Mouse (Mus musculus) limb, embryonic 14.5 days (tissue): Measurements from ENCODE around the gene Adamts3. TPM values are rescaled to one million over a fixed set of nuclear protein-coding genes. Genes with fewer than 3 reads are reported as not detected.
A peak's percentile ranks its signal among the peaks of the same experiment; 100 is the strongest.

Experiments
- ATAC-seq: fragments of 200-750 bp; cut with Nextera tagmentation; 2 replicates; pipeline ENCODE4 v1.8.0; 2017; ENCODE audit warnings: low read depth, moderate number of reproducible peaks, moderate TSS enrichment; ENCODE audit not compliant: low FRiP score
- DNase-seq: peaks from one replicate; pipeline ENCODE4 v3.0.0-alpha.2; 2015; ENCODE audit warnings: low spot score
- H3K27ac ChIP-seq: fragments of 300-500 bp; sonication (generic); replicated peaks from 2 replicates; pipeline ENCODE4 v1.5.1; 2014; ENCODE audit warnings: low read depth, mild to moderate bottlenecking, low read length, moderate library complexity, mixed read lengths
- H3K27me3 ChIP-seq: fragments of 300-500 bp; sonication (generic); 2 replicates; pipeline ENCODE4 v1.6.1; 2014; ENCODE audit warnings: low read length, mixed read lengths; ENCODE audit not compliant: control insufficient read depth, insufficient read depth
- H3K36me3 ChIP-seq: fragments of 300-500 bp; sonication (generic); 2 replicates; pipeline ENCODE4 v1.6.1; 2014; ENCODE audit warnings: mild to moderate bottlenecking, low read length, moderate library complexity, mixed read lengths; ENCODE audit not compliant: control insufficient read depth, insufficient read depth
- H3K4me1 ChIP-seq: fragments of 300-500 bp; sonication (generic); 2 replicates; pipeline ENCODE4 v1.6.1; 2014; ENCODE audit warnings: antibody characterized with exemption, low read length, mixed read lengths; ENCODE audit not compliant: control insufficient read depth, insufficient read depth
- H3K4me2 ChIP-seq: fragments of 300-500 bp; sonication (generic); replicated peaks from 2 replicates; pipeline ENCODE4 v1.6.1; 2014; ENCODE audit warnings: low read depth, mild to moderate bottlenecking, low read length, moderate library complexity; ENCODE audit not compliant: severe bottlenecking
- H3K4me3 ChIP-seq: fragments of 300-500 bp; sonication (generic); replicated peaks from 2 replicates; pipeline ENCODE4 v1.5.1; 2014; ENCODE audit warnings: low read length
- H3K9ac ChIP-seq: fragments of 300-500 bp; sonication (generic); 2 replicates; pipeline ENCODE4 v1.6.1; 2014; ENCODE audit warnings: mild to moderate bottlenecking, low read depth, low read length, moderate library complexity; ENCODE audit not compliant: severe bottlenecking
- H3K9me3 ChIP-seq: fragments of 300-500 bp; sonication (generic); 2 replicates; pipeline ENCODE4 v1.6.1; 2016; ENCODE audit warnings: low read length; ENCODE audit not compliant: control insufficient read depth
- POLR2A ChIP-seq: fragments of 200-500 bp; IDR thresholded peaks from 2 replicates; pipeline ENCODE4 v1.8.0; 2012; ENCODE audit warnings: inconsistent platforms, mild to moderate bottlenecking, moderate library complexity, borderline replicate concordance; ENCODE audit not compliant: insufficient read depth, insufficient read length; ENCODE audit errors: extremely low read depth
- WGBS: fragments of 180-500 bp; shearing (Covaris S2); extraction: QIAGEN DNeasy Blood & Tissue Kit; methylation state at CpG from one replicate; pipeline ENCODE4 v1.1.7; 2014; 5-methylcytosine and 5-hydroxymethylcytosine counted together
- polyA plus RNA-seq, 2 experiments: library from polyadenylated mRNA; depleted of rRNA in 1 of 2; stranded (reverse) in 1 of 2; unstranded in 1 of 2; fragments of >200 nt; fragmentation: Nextera tagmentation in 1 of 2; extraction: Ambion mirVana in 1 of 2; gene quantifications; 2 replicates each; pipeline versions ENCODE4 v1.2.1 to v1.2.3; 2012 to 2014

Adamts3 gene
- polyA plus RNA-seq, 2 experiments: 9.5 to 13.0 TPM

DNA sequence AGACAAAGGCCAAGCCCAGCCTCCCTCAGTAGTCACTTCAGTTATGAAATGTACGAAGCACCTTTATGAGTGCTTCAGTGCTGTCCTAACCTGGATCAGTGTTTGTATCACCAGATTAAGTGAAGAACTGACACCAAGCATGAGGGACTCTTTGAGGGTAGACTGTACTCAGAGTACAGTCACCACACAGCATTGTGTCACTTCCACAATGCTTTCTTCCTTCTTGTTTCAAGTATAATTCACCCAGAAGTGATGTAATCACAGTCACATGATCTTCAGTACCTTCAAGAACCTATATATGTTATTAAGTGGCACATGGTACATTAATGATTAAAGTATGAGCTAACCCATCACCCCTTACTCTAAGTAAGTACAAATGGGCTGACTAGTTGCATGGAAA is 24.3 kb downstream of the Adamts3 start:
- no peaks in the 10 kb centered on the region for H3K4me1 ChIP-seq
- no peak overlapping the region for H3K4me3 ChIP-seq
- no peak overlapping the region for H3K4me2 ChIP-seq
- H3K36me3 ChIP-seq: no peaks in the 10 kb centered on the region
- no peaks in the 10 kb centered on the region for H3K27me3 ChIP-seq
- H3K9ac ChIP-seq: no peak overlapping the region
- no peak for TF ChIP-seq POLR2A
- 89% methylated on average over 1 of the region's 1 CpGs for WGBS
- H3K9me3 ChIP-seq: no peaks in the 10 kb centered on the region
- ATAC-seq (no peak), DNase-seq (no peak)
- H3K27ac ChIP-seq: no peak overlapping the region

GRCm38 (mm10) chr5:89846551-89846950 is 36.6 kb downstream of the Adamts3 start:
- no peaks in the 10 kb centered on the region for H3K9me3 ChIP-seq
- H3K27me3 ChIP-seq: no peaks in the 10 kb centered on the region
- no peak overlapping the region for H3K4me3 ChIP-seq
- no peaks in the 10 kb centered on the region for H3K36me3 ChIP-seq
- ATAC-seq: no peak
- H3K9ac ChIP-seq: no peak overlapping the region
- WGBS: 56% methylated on average over 1 of the region's 1 CpGs
- peaks cover 11% of the 10 kb centered on the region for H3K4me1 ChIP-seq
- no peak overlapping the region for H3K4me2 ChIP-seq
- no peak for TF ChIP-seq POLR2A
- DNase-seq: no peak
- no peak overlapping the region for H3K27ac ChIP-seq

DNA sequence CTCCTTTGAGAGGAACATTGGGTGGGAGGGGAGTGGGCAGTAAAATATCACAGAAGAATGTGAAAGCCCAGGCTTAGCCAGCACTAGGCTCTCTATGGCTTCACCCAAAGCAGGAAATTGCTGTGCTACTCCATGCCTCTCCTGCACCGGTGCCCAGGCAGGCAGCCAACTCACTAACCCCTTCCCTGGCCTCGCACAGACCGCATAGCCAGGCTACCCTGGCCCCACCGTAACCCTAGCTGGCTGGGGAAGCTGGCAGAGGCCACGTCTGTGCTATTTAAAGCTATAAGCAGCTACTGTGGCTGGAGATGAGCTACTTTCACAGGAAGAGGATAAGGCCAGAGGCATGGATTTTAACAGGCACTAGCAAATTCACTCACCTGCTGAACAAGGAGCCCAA is 38.8 kb downstream of the Adamts3 start:
- 13% methylated on average over 5 of the region's 5 CpGs for WGBS
- Histone ChIP-seq H3K9me3 (no peaks in the 10 kb centered on the region), H3K36me3 (no peaks in the 10 kb centered on the region), H3K4me3 (no peak overlapping the region), H3K4me2 (no peak overlapping the region), H3K27ac (peak overlapping the region; percentile 38; the same call in 1 of the 2 replicates), H3K4me1 (peaks cover 17% of the 10 kb centered on the region), H3K27me3 (no peaks in the 10 kb centered on the region), H3K9ac (no peak overlapping the region)
- TF ChIP-seq POLR2A: no peak
- peak; percentile 72 for DNase-seq
- ATAC-seq: peak; percentile 86

DNA sequence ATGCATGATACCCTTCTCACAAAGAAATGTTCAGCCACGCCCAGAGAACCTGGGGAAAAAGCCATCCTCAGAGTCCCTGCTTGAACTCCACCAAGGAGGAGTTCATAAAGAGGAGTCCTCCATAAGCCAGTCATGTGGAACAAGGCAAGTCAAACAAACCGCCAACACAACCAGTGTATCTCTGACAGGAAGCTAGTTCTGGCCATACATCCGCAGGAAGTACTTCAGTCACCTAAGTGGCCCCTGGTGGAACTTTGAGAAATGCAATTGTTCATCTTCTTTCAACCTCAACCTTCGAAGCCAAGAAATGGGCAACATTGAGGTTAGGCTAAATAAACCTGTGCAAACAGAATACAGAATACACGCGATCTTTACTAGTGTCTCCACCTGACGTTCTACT is 39.7 kb downstream of the Adamts3 start:
- Histone ChIP-seq H3K36me3 (no peaks in the 10 kb centered on the region), H3K4me1 (peaks cover 17% of the 10 kb centered on the region), H3K9me3 (no peaks in the 10 kb centered on the region), H3K27me3 (no peaks in the 10 kb centered on the region), H3K27ac (no peak overlapping the region), H3K4me2 (no peak overlapping the region), H3K4me3 (no peak overlapping the region), H3K9ac (no peak overlapping the region)
- no peak for DNase-seq
- no peak for TF ChIP-seq POLR2A
- WGBS: 90% methylated on average over 7 of the region's 7 CpGs
- ATAC-seq: no peak

- TF ChIP-seq POLR2A: no peak
- no peak overlapping the region for H3K4me3 ChIP-seq
- H3K4me1 ChIP-seq: peaks cover 16% of the 10 kb centered on the region
- ATAC-seq (no peak), DNase-seq (peak; percentile 32)
- 63% methylated on average over 4 of the region's 4 CpGs for WGBS
- no peaks in the 10 kb centered on the region for H3K27me3 ChIP-seq
- H3K4me2 ChIP-seq: no peak overlapping the region
- no peaks in the 10 kb centered on the region for H3K9me3 ChIP-seq
- no peaks in the 10 kb centered on the region for H3K36me3 ChIP-seq
- H3K27ac ChIP-seq: no peak overlapping the region
- H3K9ac ChIP-seq: no peak overlapping the region
Measured at GRCm38 (mm10) chr5:89839627-89840026, 43.5 kb downstream of the Adamts3 start.

DNA sequence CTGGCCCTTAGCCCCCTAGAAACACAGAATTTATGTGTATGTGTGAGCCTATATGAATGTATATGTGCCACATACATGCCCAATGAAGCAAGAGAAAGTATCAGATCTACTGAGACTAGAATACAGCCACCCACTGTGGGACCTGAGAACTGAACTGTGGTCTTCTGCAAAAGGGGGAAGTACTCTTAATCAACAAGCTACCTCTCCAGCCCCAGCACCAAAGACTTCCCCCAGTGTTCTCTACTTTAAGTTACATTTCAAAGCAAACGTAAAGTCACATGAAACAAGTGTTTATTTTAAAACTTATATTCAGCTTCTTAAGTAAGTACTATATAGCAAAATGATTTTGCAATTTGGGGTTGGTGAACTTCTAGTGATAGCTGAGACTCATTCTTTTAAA is 62.0 kb downstream of the Adamts3 start:
- Histone ChIP-seq H3K27me3 (no peaks in the 10 kb centered on the region), H3K4me1 (no peaks in the 10 kb centered on the region), H3K27ac (no peak overlapping the region), H3K36me3 (no peaks in the 10 kb centered on the region), H3K4me2 (no peak overlapping the region), H3K4me3 (no peak overlapping the region), H3K9me3 (no peaks in the 10 kb centered on the region), H3K9ac (no peak overlapping the region)
- ATAC-seq (no peak), DNase-seq (no peak)
- TF ChIP-seq POLR2A: no peak
- 82% methylated on average over 1 of the region's 1 CpGs for whole genome bisulfite sequencing
